Mouse (Mus musculus) left cerebral cortex, postnatal 14 days (tissue): ENCODE data around the gene Spata2. TPM values are rescaled to one million over a fixed set of nuclear protein-coding genes. Genes with fewer than 3 reads are reported as not detected.

Experiments used
- total RNA-seq, 2 experiments: library from RNA; stranded (reverse); gene quantifications; 2 replicates each; pipeline ENCODE4 v1.2.3; 2021

Gene Spata2
- total RNA-seq, 2 experiments from 2014 or later = 74.5 to 77.2 TPM

Other genes with a start within 250 kb of the Spata2 start
- gene B4galt5, start 143.7 kb downstream of the Spata2 start, total RNA-seq = 10 to 100 TPM; 63.0 to 64.9 TPM
- 10 to 100 TPM; 31.2 to 32.9 TPM for gene Slc9a8, start 71.2 kb downstream of the Spata2 start, total RNA-seq
- gene Rnf114, start 242 bp downstream of the Spata2 start, total RNA-seq = 10 to 100 TPM; 40.8 to 43.1 TPM
- under 1 TPM; 0.86 to 0.95 TPM for gene Snai1, start 45.3 kb upstream of the Spata2 start, total RNA-seq
- 100 to 1,000 TPM; 215 to 250 TPM for gene Ube2v1, start 139.2 kb upstream of the Spata2 start, total RNA-seq
- gene Gm20431, start 168.6 kb upstream of the Spata2 start, total RNA-seq = 10 to 100 TPM; 63.3 to 65.1 TPM
- gene Cebpb, start 196.0 kb upstream of the Spata2 start, total RNA-seq = 10 to 100 TPM; 12.6 to 13.4 TPM
- 10 to 100 TPM; 54.6 to 58.5 TPM for gene Tmem189, start 196.9 kb upstream of the Spata2 start, total RNA-seq